Mouse (Mus musculus): ENCODE results near the gene Aqp11.
A peak's percentile ranks its signal among the peaks of the same experiment; 100 is the strongest.

Aqp11 gene

DNA sequence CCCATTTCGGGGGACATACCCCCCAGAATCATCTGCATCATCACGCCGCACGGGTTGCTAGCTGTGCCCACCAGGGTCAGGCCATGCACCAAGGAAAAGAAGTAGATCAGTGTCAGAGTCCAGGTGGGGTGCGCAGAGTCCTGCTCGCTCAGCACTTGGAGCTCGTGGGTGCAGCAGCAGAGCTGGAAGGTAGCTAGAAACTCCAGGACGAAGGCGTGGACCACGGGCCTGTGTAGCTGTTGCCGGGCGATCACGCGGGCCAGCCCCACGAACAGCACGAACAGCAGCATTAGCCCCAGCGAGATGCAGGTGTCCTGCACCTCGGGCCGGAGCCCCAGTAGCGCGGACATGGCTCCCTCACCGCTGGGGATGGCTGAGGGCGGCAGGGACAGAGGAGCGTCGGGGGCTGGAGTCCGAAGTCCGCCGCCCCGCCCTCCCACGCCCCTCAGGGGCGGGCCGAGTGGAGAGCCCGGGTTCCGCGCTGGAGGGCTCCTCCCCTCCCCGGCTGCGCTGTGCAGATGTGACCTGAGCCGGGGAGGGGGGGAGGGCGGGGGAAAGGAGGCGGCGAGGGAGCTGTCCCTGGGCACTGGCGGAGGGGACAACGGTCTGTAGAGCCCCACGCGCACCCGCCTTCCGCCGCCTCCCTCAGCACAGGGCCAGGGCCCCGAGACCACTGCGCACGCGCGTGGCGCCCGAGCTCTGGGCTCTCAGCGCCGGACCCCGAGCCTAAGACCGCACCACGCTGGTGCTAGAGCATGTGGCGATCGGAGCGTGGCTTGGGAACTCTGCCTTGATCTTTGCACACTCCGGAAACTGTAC lies at the start of gene Aqp11:
Gene Aqp11 (minus strand): TSS at position 652 of the 819 bp plus-strand sequence.
- DNase-seq (ENCODE audit: low read depth, low spot score) = peak; percentile 94

DNA sequence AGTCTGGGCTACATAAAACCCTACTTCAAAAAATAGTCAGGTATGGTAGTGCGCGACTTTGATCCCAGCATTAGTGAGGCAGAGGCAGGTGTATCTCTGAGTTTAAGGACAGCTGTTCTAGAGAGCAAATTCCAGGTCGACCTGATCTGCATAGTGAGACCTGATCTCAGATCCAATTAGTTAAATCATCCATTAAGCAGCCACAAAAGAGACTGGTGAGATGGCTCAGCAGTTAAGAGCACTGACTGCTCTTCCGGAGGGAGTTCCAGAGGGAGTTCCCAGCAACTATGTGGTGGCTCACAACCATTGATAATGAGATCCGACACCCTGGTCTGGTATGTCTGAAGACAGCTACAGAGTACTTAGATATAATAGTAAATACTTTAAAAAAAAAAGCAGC lies 45.4 kb upstream of the Aqp11 start:
- DNase-seq (ENCODE audit: low read depth, low spot score) = no peak

DNA sequence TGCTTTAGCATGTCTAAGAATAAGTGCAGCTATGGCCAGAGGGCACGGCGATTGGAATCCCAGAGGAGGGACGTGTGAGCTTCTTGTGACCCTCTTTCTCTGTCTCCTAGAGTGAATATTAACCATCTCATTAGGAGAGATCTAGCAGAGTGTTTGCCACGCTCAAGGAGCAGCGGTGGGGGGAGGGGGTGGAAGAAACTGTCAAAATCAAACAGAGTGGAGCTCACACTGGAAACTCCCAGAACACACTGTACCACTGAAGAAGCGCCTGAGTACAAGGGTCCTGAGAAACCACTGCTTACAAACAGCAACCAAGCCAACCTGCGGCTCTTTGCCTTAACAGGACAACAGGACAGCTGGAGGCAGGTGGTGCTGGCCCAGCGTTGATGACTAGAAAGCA lies 43.4 kb upstream of the Aqp11 start:
- no peak for DNase-seq (ENCODE audit: low read depth, low spot score)

DNA sequence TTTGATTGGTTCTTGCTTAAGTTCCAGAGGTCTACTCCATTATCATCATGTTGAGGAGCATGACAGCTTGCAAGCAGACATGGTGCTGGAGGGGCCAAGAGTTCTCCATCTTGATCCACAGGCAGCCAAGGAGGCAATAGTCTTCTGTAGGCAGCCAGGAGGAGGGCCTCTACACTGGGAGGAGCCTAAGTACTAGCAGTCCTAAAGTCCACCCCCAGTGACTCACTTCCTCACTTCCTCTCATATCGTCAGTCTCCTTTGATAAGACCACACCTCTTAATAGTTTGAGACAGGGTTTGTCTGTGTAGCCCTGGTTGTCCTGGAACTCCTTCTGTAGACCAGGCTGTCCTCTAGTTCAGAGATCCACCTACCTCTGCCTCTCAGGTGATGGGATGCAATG lies 42.7 kb upstream of the Aqp11 start:
- no peak for DNase-seq (ENCODE audit: low read depth, low spot score)

DNA sequence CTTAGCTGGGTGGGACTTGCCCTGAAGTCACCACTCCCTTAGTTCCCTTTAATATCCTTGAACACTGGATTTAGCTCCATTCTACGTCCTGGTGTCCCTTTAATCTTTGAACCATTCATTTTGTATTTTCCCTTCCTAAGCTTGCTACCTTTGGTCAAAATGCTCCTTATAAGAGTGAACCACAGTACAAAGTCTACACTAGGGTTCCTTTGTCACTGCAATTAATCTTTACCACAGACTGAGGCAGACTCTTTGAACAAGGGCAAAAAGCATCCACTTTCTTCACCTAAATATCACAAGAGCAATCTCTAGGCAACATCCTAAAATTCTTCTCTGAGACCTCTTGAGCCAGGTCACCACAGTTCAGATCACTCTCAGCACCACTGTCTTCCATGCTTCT lies 42.1 kb upstream of the Aqp11 start:
- DNase-seq (ENCODE audit: low read depth, low spot score) = no peak

DNA sequence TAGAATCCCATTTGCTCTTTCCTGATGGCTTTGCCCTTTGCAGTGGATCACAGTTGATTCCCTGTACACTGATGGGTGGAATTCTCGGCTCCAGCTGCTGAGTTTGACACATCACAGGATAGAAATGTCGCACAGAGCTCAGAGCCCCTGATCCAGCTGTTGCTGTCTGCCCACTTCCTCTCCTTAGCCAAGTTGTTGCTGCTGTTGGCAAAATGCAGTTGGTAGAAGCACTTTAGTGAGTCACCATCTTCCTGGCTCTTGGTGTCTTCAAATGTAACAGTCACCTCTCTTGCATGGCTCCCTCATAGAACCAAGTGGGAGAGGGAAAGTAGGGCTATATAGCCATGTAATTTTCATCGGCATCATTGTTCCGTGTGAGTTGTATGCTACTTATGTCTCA lies 39.1 kb upstream of the Aqp11 start:
- no peak for DNase-seq (ENCODE audit: low read depth, low spot score)

DNA sequence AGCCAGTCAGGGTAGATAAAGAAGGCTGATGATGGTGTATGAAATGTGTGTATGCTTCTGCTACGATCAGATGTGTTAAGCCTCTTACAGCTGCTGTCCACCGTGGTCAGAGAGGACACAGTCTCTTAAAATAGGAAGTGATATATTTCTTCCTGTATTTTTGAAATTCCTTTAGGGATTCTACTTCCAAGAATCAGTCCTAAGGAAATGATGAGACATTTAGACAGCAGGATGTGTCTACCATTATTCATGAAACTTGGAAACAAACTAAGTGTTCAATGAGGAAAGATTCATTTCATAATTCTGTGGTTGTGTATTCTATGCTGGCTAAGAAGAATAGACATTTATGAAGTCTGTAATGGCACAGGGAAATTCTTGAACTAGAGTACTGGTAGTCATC lies 37.8 kb upstream of the Aqp11 start:
- no peak for DNase-seq (ENCODE audit: low read depth, low spot score)

DNA sequence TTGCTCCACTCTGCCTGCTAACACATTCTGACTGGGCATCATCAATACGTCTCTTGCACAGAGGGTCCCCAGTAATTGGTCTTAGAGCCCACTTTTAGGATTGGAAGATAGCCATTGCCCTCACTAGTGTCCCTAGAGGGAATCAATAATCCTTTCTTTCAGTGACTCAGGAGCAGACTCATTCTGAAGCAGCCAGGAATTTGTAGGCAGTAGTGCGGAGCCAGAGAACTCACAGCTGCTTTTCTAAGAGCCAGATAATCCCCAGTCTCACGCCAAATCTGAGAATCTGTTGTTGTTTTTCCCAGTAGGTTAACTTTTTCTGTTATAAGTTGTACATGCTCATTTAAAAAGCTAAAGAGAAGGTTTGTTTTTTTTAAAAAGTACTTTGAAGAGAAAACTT lies 37.3 kb upstream of the Aqp11 start:
- no peak for DNase-seq (ENCODE audit: low read depth, low spot score)

DNA sequence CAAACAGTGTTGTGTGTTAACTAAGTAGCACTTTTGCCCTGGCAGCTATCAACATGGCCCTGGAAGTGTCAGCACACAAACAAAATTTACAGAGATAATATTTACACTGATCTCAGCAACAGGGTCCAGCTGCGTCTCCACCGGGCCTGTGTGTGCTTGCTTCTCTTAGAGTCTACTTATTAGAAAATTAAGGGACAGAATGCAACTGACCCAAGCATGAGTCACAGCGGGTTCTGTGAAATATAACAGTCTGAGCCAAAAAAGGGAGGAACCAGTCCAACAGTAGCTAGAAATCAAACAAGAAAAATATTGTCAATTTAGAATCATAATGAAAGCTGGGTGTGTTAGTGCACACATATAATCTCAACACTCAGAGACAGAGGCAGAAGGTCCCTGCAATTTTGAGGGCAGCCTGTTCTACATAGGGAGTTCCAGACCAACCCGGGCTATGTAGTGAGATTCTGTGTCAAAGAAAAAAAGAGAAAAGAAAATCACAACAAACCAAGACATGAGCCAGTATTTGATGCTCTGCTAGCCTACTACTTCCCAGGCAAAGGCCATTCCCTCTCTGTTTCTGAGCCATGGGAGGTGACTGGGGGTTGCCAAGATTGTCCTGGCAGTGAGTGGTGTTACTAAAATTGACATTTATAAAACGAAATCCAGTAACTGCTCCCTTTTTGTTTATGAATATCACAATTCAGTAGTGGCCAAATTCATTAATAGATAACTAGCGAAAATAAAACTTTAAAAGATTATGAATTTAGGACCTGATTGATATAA lies 32.9 kb upstream of the Aqp11 start:
- no peak for DNase-seq (ENCODE audit: low read depth, low spot score)

DNA sequence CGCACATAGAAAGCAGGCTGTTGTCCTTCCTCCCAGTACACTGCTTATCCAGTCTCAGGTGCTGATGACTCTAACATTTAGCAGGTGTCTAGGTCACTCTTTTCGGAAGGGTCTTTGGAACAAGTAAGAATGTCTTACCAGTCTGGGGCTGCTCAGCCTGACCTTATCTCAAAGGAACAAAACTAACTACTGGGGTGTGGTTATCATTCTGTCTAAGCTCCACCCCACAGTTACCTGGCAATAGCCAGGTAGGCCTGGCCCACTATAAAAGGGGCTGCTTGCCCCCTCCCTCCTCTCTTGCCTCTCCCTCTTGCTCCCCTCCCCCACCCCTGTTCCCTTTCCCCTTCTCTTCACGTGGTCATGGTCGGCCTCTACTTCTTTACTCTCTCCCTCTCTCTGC lies 30.9 kb upstream of the Aqp11 start:
- DNase-seq (ENCODE audit: low read depth, low spot score) = no peak

DNA sequence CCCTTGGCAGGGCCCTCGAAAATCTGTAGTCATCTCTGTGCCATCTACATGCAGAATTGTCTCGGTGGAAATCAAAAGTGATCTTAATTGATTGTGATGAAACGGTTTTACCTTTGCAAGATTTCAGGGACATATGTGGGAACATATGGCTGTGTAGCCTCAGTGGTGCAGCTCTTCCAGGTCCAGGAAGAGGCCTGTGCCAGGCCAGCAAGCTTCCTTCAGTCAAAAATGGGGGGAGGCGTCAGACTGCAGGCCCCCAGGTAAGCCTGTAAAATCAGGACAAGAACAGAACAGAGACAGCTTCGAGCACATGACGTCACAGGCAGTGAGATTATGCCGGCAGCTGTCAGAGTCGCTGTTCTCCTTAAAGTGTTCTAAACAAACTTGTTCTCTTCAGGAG lies 29.8 kb upstream of the Aqp11 start:
- no peak for DNase-seq (ENCODE audit: low read depth, low spot score)

DNA sequence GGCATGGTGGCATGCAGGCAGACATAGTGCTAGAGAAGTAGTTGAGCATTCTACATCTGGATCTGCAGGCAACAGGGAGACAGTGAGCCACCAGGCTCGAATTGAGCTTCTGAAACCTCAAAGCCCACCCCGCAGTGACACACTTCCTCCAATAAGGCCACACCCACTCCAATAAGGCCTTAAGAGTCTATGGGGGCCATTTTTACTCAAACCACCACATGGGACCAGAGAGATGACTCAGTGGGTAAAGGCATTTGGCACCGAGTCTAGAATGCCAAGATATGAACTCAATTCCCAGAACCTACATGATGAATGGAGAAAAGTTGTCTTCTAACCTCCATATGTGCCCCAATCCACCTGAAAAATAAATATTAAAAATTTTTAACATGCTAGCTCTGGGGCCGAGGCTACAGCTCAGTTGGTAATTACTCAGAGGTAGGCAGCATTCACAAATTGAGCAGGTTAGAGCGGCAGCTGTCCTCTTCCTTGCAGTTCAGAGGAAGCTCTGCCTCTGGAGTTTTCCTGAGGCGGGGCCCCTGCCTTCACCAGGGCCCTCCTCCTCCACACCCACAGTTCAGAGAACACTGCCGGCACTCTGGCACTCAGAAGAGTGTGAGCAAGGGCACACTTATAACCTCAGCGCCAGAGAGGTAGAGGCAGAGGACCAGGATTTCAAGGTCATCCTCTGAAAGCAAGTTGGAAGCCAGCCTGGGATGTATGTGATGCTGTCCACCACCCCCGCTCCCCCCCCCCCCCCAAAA lies 28.5 kb upstream of the Aqp11 start:
- no peak for DNase-seq (ENCODE audit: low read depth, low spot score)

DNA sequence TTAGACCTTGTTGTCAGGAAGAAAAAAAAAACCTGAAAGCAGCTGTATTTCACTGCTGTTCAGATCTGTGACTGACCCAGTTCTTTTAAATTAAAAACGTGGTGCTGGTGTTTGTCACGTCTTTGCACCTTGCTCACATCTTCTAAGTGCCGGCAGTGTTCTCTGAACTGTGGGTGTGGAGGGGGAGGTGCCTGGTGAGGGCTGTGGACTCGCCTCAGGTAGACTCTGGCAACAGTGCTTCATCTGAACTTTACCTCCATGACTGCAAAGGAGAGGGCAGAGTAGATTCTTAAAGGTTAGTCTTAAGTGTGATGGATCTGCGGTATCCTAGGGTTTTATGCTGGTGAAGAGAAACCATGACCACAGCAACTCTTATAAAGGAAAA lies 27.9 kb upstream of the Aqp11 start:
- no peak for DNase-seq (ENCODE audit: low read depth, low spot score)

DNA sequence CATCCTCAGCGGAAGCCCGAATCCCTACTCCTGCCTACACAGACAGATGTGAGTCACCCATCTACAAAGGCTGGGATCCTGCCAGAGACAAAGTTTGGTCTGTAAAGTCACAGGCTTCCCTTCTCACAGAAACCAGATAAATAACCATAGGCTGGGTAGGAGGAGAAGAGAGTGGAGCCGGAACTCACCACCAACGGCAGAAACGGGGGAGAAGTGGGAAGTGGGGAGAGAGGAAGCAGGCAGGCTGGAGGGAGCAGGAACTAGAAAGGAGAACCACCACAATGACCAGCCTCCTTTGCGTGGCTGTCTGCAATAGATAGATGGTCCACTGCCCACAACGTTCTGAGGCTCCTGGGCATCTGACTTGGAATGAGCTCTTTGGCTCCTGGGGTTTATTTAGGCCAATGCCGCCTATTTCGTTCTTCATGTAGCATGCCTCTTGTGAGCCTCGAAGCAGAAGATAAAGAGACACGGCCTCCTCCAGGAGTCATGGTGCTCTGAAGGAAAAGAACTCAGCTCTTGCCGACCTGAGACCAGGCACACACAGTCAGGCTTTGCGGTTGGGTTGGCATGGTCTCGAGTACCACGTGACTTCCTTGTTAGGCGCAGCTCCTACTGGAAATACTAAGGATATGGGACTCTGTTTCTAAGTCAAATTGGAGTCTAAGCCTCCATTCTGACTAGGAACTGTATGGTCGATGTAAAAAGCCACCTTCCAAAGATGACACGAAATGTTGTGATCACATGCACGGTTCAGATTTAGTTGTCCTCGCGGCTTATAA lies 27.3 kb upstream of the Aqp11 start:
- DNase-seq (ENCODE audit: low read depth, low spot score) = no peak

DNA sequence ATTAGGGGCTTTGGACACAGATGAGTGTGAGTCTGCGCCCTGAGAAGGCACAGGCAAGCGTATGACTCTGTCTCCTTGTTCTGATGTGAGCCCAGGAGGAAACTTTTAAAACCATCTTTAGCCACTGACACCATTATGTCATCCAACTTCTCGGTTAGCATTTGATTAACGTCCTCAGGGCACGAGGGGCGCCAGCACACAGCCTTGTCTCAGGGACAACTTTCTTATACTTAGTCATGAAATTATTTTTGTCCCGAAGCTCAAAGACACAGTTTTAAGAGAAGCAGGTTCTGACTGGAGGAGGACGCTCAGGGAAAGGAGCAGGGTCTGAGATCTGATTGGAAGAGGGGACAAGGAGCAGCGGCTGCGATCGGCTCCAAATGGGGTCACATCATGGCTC lies 26.5 kb upstream of the Aqp11 start:
- no peak for DNase-seq (ENCODE audit: low read depth, low spot score)

DNA sequence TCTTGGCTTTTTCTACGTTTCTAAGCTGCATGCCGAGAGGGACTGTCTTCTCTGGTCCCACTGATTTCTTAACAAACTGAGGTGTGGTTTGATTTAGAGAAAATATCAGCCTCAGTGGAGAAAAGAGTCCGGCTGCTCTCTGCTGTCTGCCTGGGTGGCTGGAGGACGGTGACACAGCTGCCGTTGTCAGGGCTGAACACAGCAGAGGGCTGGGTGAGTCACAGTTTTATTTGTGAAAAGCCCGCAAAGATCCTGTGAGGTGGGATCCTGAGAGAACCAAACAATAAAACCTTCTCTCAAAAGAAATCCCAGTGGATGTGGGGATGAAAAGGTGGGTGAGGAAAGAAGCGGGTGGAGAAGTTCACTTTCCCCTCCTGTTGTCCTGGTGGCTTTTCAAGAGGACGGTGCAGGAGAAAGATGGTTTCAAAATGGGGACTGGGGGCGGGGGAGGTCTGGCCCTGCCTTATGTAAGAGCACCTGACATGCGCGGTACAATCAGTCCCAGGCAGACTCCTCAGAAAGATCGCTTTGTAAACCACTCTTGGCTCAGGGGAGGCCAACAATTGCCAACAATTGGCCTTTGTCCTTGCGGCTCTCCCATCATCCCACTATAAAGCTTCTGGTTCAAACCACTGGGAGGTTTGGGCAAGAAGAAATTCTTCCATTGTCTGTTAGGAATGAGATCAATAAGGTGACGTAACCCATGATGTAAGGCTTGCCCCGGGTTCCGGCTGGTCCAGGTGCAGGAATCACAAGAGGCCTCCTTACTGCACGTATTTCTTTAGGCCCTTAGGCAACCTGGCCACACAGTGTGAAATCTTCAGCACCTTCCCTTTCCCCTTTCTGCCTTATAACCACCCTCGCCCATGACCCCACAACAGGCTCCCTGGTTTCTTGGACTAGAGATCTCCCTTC lies 19.1 kb upstream of the Aqp11 start:
- peak; percentile 80 for DNase-seq (ENCODE audit: low read depth, low spot score)

DNA sequence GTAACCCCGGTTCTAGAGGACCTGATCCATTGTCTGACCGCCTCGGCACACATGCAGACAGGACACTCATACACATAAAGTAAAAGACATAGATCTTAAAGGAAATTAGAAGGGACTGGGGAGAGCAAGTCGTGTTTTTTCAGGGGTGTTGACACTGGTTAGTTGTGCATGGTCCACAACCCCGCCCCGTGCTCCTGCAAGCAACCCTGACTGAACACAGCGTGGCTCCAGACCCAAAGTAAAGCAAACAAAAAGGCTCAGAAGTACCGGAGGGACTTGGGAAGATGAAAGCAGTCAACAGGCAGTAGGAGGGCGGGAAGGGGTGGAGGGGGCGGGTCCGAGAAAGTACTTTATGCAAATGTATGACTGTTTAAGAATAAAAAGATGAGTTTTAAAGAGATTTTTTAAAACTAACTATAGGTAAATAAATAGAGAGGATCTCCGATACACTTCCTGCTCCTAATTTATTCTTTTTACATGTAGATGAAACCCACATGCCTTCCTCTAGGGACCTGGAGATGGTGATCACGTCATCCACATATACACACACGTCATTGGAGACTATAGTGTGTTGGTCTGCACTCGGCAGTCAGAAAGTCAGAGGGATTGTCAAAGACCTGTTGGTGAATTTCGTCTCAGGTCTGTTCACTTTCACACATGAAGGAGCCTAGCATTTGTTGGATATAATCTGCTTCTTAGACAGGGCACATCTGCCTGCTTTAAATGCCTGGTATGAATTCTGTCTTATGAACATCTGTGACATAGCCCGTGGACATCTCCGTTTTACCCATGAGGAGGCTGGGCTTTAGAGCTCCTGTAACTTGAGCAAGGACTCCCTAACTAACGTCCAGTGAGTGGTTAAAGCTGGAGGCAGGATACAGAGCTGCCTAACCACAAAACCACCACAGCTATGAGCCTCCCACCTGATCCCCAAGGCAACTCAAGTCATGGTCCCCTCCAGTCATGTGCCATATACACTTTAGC lies 11.4 kb upstream of the Aqp11 start:
- DNase-seq (ENCODE audit: low read depth, low spot score) = peak; percentile 89

DNA sequence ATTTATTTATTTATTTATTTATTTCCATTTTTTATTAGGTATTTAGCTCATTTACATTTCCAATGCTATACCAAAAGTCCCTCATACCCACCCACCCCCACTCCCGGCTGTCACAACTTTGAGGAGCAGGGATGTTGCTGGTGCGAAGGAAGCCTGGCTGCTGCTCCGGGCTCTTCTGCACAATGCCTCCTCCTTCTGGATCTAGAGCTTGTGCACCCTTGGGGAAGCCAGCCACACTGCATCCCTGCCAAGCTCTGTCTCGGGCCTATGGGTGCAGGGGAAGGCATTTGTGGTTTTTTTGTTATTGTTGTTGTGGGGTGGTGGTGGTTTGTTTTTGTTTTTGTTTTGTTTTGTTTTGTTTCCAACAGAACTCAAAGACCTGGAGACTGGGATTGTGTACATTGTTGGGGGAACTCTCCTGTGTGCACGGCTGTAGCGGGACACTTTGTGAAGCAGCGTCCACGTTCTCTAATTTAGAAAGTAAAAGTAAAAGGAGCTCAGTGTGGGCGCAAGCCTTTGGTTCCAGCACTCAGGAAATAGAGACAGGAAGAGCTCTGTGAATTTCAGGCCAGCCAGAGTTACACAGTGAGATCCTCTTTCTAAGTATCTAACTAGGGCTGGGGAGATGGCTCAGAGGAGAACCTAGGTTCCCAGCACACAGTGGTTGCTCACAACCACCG lies 10.6 kb upstream of the Aqp11 start:
- DNase-seq (ENCODE audit: low read depth, low spot score) = peak; percentile 51

Measured in ZHBTc4 (cell line).